Mouse (Mus musculus) intestine, embryonic 14.5 days (tissue): ENCODE results near the gene Usf3. TPM values are rescaled to one million over a fixed set of nuclear protein-coding genes. Genes with fewer than 3 reads are reported as not detected.
A peak's percentile ranks its signal among the peaks of the same experiment; 100 is the strongest.

Source experiments
- ATAC-seq: fragments of 200-750 bp; cut with Nextera tagmentation; replicated peaks from 2 replicates; pipeline ENCODE4 v1.8.0; 2017; ENCODE audit warnings: low read depth, moderate number of reproducible peaks, moderate TSS enrichment, moderate library complexity; ENCODE audit not compliant: low FRiP score, low TSS enrichment
- DNase-seq: peaks from one replicate; pipeline ENCODE4 v3.0.0-alpha.2; 2018; ENCODE audit warnings: low spot score
- H3K27ac ChIP-seq: fragments of 300-500 bp; sonication (generic); 2 replicates; pipeline ENCODE4 v1.5.1; 2014; ENCODE audit warnings: low read depth, mild to moderate bottlenecking, control low read depth
- H3K27me3 ChIP-seq: fragments of 300-500 bp; sonication (generic); replicated peaks from 2 replicates; pipeline ENCODE4 v1.6.1; 2014; ENCODE audit warnings: low read length, control low read depth; ENCODE audit not compliant: control insufficient read depth, insufficient read depth
- H3K36me3 ChIP-seq: fragments of 300-500 bp; sonication (generic); 2 replicates; pipeline ENCODE4 v1.6.1; 2014; ENCODE audit warnings: low read length, control low read depth; ENCODE audit not compliant: control insufficient read depth, insufficient read depth
- H3K4me1 ChIP-seq: fragments of 300-500 bp; sonication (generic); replicated peaks from 2 replicates; pipeline ENCODE4 v1.6.1; 2014; ENCODE audit warnings: low read length, control low read depth, mixed read lengths; ENCODE audit not compliant: control insufficient read depth, insufficient read depth
- H3K4me2 ChIP-seq: fragments of 300-500 bp; sonication (generic); 2 replicates; pipeline ENCODE4 v1.6.1; 2014; ENCODE audit warnings: low read length
- H3K4me3 ChIP-seq: fragments of 300-500 bp; sonication (generic); 2 replicates; pipeline ENCODE4 v1.5.1; 2014; ENCODE audit warnings: low read depth, low read length, control low read depth, mixed read lengths
- H3K9ac ChIP-seq: fragments of 300-500 bp; sonication (generic); 2 replicates; pipeline ENCODE4 v1.6.1; 2014; ENCODE audit warnings: mild to moderate bottlenecking, low read length
- H3K9me3 ChIP-seq: fragments of 300-500 bp; sonication (generic); 2 replicates; pipeline ENCODE4 v1.6.1; 2016; ENCODE audit warnings: low read length, control low read depth; ENCODE audit not compliant: control insufficient read depth
- WGBS: fragments of 180-500 bp; shearing (Covaris S2); extraction: QIAGEN DNeasy Blood & Tissue Kit; methylation state at CpG from one replicate; pipeline ENCODE4 v1.1.7; 2014; 5-methylcytosine and 5-hydroxymethylcytosine counted together
- polyA plus RNA-seq: library from polyadenylated mRNA; unstranded; fragments of >200 nt; fragmentation: Nextera tagmentation; extraction: Ambion mirVana; gene quantifications from 2 replicates; pipeline ENCODE4 v1.2.1, GENCODE M21; 2014

The Usf3 gene
- polyA plus RNA-seq, 1 experiment from 2014 or later, result 5.0 TPM

- DNase-seq (no peak), ATAC-seq (no peak)
- WGBS, result 79% methylated on average over 2 of the region's 2 CpGs
- no peaks in the 10 kb centered on the region for H3K9me3 ChIP-seq
- H3K4me2 ChIP-seq, result no peak overlapping the region
- peaks cover 25% of the 10 kb centered on the region for H3K36me3 ChIP-seq
- no peaks in the 10 kb centered on the region for H3K4me1 ChIP-seq
- no peak overlapping the region for H3K9ac ChIP-seq
- no peak overlapping the region for H3K27ac ChIP-seq
- no peaks in the 10 kb centered on the region for H3K27me3 ChIP-seq
- H3K4me3 ChIP-seq, result no peak overlapping the region
Measured at GRCm38 (mm10) chr16:44163831-44164230, 9.2 kb upstream of the Usf3 start.

DNA sequence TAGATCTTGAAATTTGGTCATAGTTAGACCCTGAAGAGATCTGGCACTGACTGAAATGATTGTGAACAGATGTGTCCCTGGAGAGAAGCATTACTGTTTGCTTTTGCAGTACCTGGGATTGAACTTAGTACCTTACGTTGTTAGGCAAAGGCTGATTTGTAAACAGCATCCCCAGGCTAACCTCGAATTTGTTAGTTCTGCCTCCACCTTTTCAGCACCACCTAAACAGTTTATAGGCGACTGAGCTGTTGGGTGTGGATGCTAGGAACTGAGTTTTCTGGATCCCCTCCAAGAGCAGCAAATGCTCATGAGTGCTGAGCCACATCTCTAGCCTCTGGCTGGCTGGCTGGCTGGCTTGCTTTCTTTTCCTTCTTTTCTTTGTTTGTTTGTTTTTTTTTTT lies 7.9 kb upstream of the Usf3 start:
- no peak for ATAC-seq
- Histone ChIP-seq H3K9me3 (no peaks in the 10 kb centered on the region), H3K9ac (no peak overlapping the region), H3K4me2 (no peak overlapping the region), H3K27ac (no peak overlapping the region), H3K36me3 (peaks cover 11% of the 10 kb centered on the region), H3K4me1 (no peaks in the 10 kb centered on the region), H3K27me3 (no peaks in the 10 kb centered on the region), H3K4me3 (no peak overlapping the region)
- WGBS, result 51% methylated on average over 3 of the region's 3 CpGs
- no peak for DNase-seq

DNA sequence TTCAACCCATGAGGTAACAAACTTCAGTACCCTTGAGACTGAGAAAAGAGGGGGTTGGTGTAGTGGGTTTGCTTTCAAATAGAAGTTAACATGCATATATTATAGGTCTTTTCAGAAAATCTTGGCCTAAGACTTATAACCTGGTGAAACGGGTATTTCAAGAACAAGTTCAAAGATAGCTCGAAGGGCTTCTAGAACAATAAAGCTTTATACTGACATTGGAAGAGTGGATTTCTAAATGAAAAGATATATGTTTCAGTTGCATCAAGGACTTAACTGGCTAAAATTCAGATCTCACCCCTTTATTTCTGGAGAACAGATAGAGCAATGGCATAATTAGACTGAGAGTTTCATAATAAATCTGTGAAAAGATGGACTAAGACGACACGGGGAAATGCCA lies 4.1 kb upstream of the Usf3 start:
- no peak for DNase-seq
- no peak for ATAC-seq
- no peaks in the 10 kb centered on the region for H3K27me3 ChIP-seq
- no peak overlapping the region for H3K4me2 ChIP-seq
- peaks cover under 1% of the 10 kb centered on the region; the same call in 1 of the 2 replicates for H3K4me1 ChIP-seq
- H3K27ac ChIP-seq, result no peak overlapping the region
- H3K4me3 ChIP-seq, result no peak overlapping the region
- 76% methylated on average over 4 of the region's 4 CpGs for WGBS
- no peaks in the 10 kb centered on the region for H3K36me3 ChIP-seq
- H3K9ac ChIP-seq, result no peak overlapping the region
- H3K9me3 ChIP-seq, result no peaks in the 10 kb centered on the region

- Histone ChIP-seq H3K27ac (peak overlapping the region; percentile 90), H3K4me3 (peak overlapping the region; percentile 68), H3K4me1 (peaks cover 12% of the 10 kb centered on the region), H3K27me3 (no peaks in the 10 kb centered on the region), H3K4me2 (peak overlapping the region; percentile 76), H3K36me3 (no peaks in the 10 kb centered on the region), H3K9ac (peak overlapping the region; percentile 87), H3K9me3 (no peaks in the 10 kb centered on the region)
- ATAC-seq (peak; percentile 100), DNase-seq (peak; percentile 72)
- WGBS, result under 1% methylated on average over 26 of the region's 26 CpGs
Measured at GRCm38 (mm10) chr16:44172297-44173154, 520 bp upstream of the Usf3 start.

DNA sequence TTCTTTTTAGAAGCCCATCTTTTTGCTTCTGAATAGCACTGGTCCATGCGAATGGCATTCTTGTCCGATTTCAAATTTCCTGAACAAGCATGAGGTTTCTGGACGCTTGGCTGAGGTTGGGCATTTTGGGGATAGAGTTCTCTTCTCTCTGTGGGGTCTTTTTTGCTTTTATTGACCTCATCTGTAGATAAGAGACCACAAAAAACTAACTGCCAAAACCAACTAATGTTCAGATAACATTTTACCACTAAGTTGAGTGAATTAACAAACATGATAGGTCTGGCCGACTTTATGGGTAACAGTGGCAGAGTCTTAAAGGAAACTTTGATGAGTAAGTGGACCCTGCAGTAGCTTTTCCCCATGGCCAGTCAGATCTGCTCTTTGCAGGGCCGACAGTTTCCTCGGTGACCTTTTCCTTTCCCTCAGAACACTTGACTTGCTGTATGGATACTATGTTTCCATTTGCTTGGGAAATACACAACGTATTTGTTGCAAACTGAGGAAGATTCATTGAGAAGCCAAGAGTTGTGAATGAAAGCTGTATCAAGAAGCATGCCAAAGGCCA lies 1.0 kb downstream of the Usf3 start:
- Histone ChIP-seq H3K9me3 (no peaks in the 10 kb centered on the region), H3K27ac (peak overlapping the region; percentile 90; the same call in 1 of the 2 replicates), H3K4me3 (peak overlapping the region; percentile 68), H3K27me3 (no peaks in the 10 kb centered on the region), H3K36me3 (no peaks in the 10 kb centered on the region), H3K4me1 (peaks cover 12% of the 10 kb centered on the region), H3K9ac (peak overlapping the region; percentile 87), H3K4me2 (peak overlapping the region; percentile 58)
- 13% methylated on average over 7 of the region's 7 CpGs for WGBS
- ATAC-seq (no peak), DNase-seq (no peak)

DNA sequence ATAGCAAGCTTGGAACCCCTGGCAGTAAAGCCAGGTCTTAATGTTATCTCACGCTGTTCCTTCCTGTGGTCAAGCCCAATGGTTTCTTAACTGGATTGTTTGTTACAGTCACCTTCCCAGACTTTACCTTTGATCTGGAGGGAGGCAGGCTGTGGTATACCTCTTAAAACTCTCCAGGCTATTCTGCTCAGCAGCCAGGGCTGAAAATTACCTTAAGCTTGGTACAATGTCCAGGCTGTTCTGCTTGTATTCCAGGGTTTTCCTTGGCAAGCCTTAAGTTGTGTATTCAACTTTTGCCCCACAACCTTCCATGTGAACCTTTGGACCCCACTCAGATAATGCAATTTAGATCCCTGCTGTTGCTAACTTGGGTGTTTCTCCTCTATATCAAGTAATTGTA lies 2.0 kb downstream of the Usf3 start:
- Histone ChIP-seq H3K4me1 (peaks cover 12% of the 10 kb centered on the region), H3K9me3 (no peaks in the 10 kb centered on the region), H3K4me2 (0 out of 2 replicates have a peak overlapping the region, but pooled peaks have one; percentile 58), H3K27ac (no peak overlapping the region), H3K9ac (no peak overlapping the region), H3K27me3 (no peaks in the 10 kb centered on the region), H3K36me3 (0 out of 2 replicates have a peak, but pooled peaks cover 3% of the 10 kb centered on the region), H3K4me3 (no peak overlapping the region)
- no peak for ATAC-seq
- DNase-seq, result no peak
- WGBS, result 68% methylated on average over 1 of the region's 1 CpGs

DNA sequence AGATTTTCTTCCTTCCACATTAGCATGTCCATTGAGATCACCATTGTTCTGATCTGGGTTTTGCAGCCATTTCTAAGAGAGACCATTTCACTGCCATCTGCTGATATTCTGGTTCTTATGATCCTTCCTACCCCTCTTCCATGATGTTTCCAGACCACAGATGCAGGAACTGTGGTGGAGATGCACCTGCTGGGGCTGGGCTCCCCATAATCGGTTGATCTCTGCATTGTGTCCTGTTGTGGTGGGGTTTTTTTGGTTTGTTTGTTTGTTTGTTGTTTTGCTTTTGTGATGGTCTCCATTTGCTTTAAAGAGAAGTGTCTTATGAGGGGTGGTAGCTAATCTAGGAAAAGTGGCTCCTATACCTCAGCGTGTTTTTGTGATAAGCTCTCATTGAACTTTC lies 3.5 kb downstream of the Usf3 start:
- H3K4me2 ChIP-seq, result no peak overlapping the region
- H3K4me1 ChIP-seq, result peaks cover 12% of the 10 kb centered on the region
- H3K9ac ChIP-seq, result no peak overlapping the region
- H3K27ac ChIP-seq, result no peak overlapping the region
- H3K4me3 ChIP-seq, result no peak overlapping the region
- no peaks in the 10 kb centered on the region for H3K27me3 ChIP-seq
- H3K36me3 ChIP-seq, result peaks cover 7% of the 10 kb centered on the region; the same call in 1 of the 2 replicates
- 96% methylated on average over 2 of the region's 2 CpGs for WGBS
- no peak for DNase-seq
- no peaks in the 10 kb centered on the region for H3K9me3 ChIP-seq
- no peak for ATAC-seq

DNA sequence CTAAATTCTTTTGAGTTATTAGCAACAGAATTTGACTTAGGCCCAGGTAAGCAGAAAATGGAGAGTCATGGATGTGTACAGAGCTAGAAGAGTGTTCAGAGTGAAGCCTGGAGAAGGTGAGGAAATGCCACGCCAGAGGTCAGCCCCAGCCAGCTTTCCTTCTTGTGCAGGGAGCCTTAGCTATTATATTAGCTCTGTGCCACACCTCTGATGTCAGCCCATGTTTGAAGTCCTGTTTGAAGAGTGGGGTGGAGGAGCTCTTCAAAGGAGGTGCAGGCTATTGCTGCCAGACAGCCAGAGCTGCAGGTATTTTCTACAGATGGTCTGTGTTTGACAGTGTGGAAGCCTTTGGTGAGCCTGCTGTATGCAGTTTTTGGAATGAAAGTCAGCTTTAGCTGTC lies 5.5 kb downstream of the Usf3 start:
- 50% methylated on average over 1 of the region's 1 CpGs for WGBS
- Histone ChIP-seq H3K9ac (no peak overlapping the region), H3K9me3 (no peaks in the 10 kb centered on the region), H3K27me3 (no peaks in the 10 kb centered on the region), H3K4me2 (no peak overlapping the region), H3K27ac (peak overlapping the region; percentile 27; the same call in 1 of the 2 replicates), H3K36me3 (peaks cover 7% of the 10 kb centered on the region; the same call in 1 of the 2 replicates), H3K4me3 (no peak overlapping the region), H3K4me1 (peaks cover 12% of the 10 kb centered on the region)
- ATAC-seq (peak; percentile 73), DNase-seq (no peak)
